Mouse (Mus musculus) telencephalon, adult 2 months (tissue): ENCODE results near the gene Slc25a33.
"Not testable (repeated sequence)": the region's sequence is repeated elsewhere in the genome, so short reads cannot be mapped to it uniquely, and the experiment has no call there.

Experiments
- DNase-seq: peaks from one replicate; pipeline ENCODE4 v3.0.0-alpha.2; 2011; ENCODE audit warnings: low read depth, low spot score

Gene Slc25a33

DNA sequence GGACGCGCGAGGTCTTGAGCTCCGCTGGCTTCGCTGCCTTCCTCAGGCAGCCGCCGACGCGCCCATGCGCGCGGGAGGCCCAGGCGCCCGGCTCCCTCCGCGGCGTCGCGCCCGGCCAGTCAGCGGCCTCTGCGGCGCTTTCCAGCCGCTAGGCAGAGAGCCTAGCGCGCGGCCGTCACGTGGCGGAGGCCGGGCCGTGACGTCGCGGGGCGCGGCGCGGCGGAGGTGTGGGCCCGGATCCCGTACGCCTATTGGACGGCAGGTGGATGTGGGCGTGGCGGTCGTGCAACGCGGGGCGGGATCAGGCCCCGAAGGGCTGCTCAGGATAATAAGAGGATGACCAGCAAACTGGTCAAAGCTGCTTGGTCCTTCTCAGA is at the start of gene Slc25a33:
Slc25a33 (minus strand) TSS at position 184 of the 377 bp plus-strand sequence.
- DNase-seq: peak; percentile 78

DNA sequence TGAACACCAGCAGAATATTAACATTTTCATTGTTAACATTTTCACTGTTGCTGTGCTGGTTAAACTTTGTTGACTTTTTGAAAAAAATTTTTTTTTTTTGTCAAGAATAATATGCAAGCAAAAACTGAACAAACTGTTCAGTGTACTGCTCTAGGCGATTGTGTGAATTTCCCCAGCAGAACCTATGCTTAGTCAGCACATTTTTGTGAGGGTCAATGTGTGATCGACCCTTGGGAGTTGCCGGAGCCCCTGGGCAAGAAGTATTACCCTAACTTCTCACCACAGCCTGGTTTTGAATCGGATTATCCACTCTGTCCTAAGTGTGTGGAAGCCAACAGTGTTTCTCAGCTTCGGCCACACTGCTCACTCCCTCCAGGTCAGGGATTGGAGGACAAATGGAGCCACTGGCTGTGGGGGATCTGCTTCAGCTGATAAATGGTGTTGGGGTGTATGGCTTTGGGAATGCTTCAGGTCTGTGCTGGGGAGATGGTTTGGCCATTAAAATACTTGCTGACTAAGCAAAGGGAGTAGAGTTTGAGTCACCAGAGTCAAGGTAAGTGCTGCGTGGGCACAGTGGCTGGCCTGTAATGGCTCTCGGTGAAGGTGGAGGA is 48.6 kb upstream of the Slc25a33 start:
- DNase-seq: no peak

DNA sequence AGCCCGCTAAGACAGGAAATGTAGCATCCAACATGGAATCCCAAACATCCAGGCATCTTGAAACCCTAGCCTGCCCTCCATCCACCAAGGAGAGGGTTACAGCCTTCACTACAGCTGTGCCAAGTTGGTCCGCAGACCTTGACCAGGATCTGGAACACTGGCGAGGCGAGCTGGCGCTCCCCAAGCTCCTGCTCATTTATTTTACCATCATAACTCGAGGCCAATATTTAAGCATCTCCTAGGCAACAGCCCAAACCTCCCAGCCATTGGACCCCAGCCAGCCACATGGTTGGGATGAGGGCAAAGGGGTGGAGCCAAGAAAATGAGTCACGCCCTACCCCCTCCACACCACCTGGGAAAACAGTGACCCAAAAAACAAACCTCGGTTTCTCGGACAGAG is 48.0 kb upstream of the Slc25a33 start:
- no peak for DNase-seq

DNA sequence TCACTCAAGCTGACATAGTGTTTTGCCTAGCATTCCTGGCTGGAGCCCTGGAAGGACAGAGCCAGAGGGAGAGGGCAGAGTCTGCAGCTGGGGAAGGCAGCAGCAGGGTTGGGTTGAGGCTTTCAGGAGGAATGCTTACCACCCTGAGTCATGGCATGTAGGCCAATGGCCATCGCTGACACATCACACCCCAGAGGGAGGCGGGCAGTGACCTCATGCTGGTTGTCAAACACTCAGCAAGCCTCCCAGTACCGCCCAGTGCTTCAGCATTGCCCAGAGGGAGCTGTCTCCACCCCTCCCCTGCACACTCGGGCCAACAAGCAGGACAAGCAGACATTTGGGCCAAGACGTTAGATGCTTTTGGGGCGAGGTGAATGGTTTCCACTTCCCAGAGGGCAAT is 46.5 kb upstream of the Slc25a33 start:
- no peak for DNase-seq

DNA sequence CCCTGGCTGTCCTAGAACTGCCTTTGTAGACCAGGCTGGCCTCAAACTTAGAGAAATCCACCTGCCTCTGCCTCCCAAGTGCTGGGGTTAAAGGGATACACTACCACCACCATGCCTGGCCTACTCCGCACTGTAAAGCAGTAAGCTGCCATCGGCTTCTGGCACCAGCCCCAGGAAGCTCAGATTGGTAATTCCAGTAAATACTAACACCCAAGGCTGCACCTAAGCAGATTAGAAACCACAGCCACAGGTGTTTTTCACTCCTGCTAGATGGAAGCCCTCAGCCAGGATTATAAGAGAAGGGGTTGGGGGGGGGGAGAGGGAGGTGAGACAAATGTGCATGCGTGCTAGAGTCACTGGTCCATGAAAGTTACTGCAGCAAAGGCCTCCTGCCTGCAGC is 45.1 kb upstream of the Slc25a33 start:
- DNase-seq: no peak

DNA sequence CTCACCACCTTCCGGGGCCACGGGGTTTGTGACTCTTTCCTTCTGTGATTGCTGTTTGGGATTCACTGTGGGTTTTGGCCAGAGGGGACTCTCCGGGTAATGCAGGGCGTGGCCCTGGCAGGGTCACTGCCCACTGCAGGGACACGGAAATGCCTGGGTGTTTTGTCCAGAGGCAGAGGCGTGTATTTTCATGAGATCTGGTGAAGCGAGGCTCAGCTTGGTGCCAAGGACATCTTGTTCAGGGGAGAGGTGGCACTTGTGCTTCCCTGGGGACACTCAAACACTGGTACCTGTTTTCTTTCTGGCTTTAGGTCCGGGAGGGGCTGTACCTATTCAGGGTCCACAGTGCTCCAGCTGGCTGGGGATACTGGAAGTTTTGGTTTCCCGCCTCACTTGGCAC is 42.5 kb upstream of the Slc25a33 start:
- DNase-seq: no peak

DNA sequence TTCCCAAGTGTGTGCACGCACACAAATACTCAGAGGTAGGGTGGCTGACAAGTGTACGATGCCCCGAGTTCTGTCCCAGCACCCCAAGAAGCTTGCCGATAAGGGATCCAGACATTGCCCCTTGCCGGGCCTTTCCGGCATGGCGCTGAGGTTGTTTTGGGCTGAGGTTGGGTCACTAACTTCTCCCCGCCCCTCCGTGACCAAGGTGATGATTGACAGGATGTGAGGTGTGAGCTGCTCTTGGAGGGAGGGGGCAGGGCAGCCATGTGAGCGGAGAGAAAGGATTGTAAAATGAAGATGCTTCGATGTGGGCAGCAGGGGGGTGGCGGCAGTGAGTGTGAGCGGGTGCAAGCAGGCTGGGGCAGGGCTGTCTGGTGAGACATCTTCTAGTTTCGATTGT is 41.5 kb upstream of the Slc25a33 start:
- DNase-seq: no peak

DNA sequence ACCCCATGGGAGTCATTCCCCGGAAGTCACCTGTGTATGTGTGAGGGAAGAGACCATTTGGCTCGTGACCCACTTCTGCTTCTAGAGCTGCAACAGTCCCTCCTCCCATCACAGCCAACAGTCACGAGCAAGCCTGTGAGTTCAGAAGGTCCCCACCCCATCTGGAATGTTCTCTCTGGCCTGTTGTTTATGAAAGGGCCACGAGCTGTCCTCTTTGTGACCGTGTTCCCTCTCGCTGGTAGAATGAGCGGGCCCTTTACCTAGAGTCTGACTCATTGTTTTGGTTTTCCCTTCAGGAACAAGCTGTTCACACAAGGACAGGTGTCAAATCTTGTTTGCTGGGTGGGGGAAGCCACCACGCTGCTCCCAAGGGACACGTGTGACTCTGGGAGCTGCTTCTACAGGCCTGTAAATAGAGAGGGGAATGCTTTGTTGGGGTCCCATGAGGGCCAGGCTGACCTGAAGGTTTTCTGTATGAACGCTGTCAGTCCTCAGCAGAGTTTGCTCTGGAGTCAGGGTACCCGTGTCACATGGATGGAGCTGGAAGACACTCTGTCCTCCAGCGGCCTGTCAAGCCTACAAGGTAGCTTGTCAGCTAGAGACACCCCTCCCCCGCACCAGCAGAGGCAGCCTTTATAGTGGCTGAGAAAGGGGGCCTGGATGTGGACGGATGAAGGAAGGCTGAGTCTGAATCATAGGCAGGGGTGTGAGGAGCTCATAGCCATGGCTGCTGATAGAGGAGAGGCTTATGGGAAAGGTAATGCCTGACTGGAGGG is 39.5 kb upstream of the Slc25a33 start:
- no peak for DNase-seq

DNA sequence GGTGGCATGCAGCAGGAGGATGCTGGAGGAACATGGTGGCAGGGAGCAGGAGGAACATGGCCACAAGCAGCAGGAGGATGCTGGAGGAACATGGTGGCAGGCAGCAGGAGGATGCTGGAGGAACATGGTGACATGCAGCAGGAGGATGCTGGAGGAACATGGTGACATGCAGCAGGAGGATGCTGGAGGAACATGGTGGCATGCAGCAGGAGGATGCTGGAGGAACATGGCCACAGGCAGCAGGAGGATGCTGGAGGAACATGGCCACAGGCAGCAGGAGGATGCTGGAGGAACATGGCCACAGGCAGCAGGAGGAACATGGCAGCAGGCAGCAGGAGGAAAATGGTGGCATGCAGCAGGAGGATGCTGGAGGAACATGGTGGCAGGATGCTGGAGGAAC is 36.3 kb upstream of the Slc25a33 start:
- not testable (repeated sequence) for DNase-seq

DNA sequence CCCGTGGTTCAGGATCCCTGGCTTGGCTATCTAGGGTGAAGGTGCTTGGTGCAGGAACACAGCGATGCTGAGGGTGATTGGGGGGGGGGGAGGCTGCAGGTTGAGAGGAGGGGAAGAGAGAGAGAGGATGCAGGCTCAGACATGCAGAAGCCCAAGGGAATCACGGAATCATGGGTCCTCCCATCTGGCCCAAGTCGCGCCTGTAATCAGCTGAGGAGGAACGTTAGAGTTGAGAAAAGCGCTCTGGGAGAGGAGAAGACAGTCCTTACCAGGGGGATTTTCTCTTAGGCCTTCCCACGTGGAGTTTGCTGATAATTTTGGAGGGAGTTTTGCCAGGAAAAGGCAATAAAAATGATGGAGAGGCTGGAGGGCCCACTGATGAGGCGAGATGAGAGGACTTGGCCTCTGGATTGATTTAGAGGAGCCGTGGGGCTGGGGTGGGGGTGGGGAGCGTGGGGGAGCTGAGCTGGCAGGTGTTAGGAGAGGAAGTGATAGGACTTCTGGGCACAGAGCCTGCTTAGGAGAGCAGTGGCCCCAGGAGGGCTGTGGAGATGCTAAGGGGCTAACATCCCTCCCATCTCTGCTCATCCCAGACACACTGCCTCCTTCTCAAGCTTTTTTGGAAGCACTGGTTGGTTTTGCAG is 34.6 kb upstream of the Slc25a33 start:
- DNase-seq: no peak

DNA sequence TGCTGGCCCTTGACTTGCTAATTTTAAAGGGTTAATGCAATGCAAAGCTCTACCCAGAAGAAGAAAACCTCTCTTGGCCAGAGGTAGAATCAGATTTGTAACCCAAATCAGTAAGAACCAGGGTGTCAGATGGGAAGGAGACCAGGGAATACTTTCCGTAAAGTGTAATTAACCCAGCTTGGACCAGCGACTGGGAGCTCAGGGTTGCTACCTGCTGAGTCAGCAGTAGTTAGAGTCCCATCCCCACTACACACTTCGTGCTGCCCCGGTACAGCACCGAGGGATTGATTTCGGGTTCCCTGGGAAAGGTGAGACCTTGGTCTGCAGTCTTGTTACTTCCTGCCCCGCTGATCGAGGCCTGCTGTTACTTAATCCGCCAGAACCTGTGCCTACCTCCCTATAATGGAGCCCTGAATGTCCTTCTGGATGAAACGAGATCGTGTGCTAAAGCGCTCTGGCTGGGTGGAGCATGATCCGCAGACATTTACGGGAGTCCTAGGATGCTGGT is 34.0 kb upstream of the Slc25a33 start:
- DNase-seq: no peak

DNA sequence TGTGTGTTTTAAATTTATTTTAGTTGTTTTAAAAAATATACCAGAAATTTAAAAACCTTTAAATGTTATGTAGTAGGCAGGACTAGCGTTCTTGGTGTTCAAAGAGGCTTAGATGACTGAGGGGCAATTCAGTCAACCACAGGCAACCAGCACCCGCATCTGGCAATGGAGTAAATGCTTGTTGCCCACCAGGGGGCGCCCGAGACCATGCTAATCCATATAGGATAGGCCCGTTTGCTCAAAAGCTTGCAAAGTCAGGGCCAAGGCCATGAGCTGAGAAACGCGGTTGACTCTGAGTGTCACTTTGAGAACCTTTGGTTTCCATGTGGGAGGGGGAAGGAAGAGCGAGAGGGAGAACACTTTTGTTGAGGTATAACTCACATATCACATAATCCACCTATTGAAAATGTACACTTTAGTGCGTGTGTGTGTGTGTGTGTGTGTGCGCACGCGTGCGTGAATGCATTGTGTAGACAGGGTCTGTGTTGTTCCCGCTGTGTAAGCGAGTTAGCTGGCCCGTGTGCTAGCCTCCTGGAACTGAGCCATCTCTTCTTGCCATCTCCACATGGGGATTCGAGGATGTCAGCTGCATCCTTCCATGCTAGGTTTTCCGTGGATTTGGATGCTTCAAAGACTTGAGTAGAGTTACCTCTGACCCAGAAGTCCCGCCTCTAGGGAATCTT is 32.8 kb upstream of the Slc25a33 start:
- peak; percentile 74 for DNase-seq

DNA sequence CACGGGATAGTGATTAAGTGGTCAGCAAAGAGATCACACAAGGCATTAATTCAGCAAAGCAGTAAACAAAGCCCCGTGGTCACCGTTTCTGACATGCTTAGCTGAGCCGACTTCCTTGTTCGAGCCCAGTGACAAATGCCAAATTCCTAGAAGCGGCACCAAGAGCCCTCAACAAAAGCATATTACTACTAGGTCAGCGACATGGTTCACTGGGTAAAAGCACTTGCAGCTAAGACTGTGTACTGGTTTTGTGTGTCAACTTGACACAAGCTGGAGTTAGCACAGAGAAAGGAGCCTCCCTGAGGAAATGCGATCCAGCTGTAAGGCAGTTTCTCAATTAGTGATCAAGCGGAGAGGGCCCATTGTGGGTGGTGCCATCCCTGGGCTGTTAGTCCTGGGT is 28.2 kb upstream of the Slc25a33 start:
- no peak for DNase-seq

DNA sequence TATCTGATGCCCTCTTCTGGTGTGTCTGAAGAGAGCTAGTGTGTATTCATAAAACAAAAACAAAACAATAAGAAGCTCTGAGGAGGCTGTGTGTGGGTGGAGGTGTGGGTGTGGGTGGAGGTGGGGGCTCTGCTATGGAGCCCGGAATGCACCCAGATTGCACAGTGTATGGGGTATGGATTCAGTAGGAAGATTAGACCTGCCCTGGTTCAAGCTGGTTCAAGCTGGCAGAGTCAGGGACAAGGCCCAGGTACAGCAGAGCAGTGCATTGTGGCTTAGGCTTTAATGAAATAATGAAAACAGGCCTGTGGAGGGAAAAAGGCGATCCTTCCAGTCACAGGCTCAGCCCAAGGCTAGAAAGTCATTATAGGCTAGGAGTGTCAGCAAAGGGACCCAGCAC is 26.5 kb upstream of the Slc25a33 start:
- no peak for DNase-seq

DNA sequence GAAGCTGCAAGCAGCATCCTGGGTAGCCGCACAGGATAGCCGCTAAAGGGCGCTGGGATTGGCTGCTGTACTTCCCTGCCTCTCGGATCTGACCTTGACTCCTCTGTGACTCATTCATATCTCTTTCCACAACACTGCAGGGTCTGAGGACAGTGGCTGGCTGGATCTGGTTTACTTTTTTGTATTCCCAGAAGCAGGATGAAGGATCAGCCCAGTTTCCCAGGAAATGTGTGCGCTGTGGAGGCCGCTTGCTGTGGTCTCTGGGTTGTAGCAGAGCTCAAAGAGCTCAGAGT is 26.0 kb upstream of the Slc25a33 start:
- DNase-seq: no peak

DNA sequence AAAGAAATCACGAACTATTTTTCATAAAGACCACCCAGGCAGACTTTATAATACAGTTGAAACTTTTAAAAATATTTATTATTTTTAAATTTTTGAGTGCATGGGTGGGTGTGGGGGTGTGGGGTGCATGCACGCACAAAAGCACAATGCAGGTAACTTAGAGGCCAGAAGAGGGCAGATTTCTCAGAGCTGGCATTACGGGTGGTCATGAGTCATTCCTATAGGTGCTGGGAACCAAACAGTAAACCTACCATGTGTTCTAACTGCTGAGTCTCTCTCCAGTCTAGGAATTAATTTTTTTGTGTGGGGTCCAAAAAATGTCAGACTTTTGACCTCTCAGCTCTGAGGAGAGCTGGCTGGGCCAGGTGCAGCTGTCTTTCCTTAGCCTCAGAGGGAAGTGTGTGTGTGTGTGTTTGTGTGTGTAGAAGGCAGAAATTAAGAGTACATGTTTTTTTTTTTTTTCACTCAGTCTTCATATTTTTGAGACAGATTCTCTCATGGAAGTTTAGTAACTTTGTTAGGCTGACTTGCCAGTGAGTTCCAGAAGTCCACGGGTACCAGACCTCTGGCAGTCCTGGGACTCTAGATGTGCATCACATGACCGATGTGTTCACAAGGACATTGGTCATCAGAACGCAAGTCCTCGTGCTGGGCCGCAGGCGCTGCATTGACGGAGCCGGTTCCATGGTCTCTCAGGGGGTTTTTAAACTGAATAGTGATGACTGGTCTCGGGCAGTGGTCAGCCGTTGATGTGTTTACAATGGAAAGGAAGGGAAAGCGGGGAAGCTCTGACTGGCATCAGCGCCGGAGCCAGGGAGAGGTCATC is 25.5 kb upstream of the Slc25a33 start:
- DNase-seq: no peak

DNA sequence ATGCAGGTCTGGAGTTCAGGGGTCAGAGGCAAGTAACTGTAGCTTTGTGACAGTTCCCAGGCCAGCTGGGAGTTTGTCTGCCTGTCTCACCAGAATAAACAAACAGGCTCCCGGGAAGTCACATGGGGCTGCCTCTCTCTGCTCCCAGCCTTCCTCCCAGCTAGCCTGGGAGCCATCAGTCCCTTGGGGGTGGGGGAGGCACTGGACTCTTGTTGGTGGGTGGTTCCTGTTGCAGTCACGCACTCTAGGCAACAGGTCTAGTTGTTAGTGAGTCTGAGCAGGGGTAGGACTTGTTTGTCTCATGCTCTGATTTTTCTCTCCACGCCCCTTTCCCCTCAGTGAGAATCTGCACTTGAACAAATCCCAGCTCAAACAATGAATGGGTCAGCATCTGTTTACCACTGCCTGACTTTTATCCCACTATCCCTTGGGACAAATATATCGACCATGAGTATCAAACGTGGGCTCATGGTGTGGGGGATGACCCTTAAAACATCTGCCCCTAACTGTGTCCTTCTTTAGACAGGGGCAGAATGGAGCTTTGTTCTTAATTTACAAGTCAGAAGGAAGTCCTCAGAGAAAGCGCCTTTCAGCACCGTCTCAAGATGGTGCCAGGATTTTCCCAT is 24.7 kb upstream of the Slc25a33 start:
- DNase-seq: no peak

DNA sequence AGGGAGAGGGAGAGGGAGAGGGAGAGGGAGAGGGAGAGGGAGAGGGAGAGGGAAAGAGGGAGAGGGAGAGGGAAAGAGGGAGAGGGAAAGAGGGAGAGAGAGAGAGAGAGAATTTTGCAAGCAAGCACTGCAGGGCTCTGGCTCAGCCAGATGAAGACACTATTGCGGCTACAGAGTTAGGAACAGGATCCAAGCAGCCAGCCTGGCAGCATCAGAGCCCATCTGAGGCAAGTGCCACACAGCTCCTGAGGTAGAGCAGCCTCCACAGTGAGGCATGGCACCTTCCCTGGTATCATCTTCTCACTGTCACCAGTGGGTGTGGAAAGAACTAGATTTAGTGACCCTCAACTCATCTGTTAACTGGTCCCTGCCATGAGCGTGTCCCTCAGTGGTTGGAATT is 24.0 kb upstream of the Slc25a33 start:
- DNase-seq: no peak

DNA sequence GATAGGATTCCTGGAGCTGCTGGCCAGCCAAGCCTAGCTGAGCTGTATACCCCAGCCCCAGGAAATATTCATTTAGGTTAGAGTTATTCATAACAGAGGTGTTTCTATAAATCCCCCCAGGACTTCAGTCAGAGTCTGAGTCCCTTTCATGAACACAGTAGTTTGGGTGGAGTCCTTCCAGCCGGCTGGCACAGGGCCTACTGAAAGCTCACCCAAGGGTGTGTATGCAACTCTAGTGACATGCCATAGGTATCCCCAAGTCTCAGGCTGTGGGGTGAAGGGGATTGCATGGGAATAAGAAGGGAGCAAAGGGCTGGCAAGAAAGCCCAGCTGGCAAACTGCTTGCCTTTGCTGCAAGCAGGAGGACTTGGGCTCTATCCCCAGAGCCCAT is 23.1 kb upstream of the Slc25a33 start:
- no peak for DNase-seq

DNA sequence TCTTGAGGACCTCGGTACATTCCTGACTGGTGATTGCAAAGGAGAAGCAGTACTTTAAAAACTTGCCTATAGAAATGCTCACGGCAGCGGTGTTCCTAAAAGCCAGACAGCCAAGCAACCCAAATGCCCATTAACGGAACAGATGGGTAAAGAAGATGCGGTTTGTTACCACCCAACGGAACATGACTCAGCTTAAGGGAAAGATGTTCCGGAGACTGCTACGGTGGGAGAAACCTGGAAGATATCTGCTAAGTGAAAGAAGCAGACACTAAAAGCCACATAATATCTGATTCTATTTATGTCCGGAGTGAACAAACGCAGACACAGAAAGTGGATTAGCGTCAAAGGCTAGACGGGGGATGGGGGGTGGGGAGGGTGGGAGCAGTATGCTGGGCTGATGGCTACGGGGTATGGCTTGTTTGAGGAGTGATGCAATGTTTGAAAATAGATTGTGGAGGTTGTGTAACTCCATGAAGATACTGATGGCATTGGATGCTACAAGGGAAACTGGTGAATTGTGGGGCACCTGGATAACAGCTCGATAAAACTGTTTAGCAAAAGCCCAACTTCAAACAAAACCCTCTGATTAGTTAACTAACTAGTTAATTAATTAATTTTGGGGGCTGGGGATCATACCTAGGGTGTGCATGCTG is 22.6 kb upstream of the Slc25a33 start:
- no peak for DNase-seq
